Mouse (Mus musculus) hindbrain, embryonic 12.5 days (tissue): ENCODE measurements around the gene Clk1. TPM values are rescaled to one million over a fixed set of nuclear protein-coding genes. Genes with fewer than 3 reads are reported as not detected.
"Not testable (repeated sequence)": the region's sequence is repeated elsewhere in the genome, so short reads cannot be mapped to it uniquely, and the experiment has no call there.

ENCODE experiments used
- ATAC-seq: fragments of 200-750 bp; cut with Nextera tagmentation; 2 replicates; pipeline ENCODE4 v1.8.0; 2017; ENCODE audit warnings: moderate TSS enrichment; ENCODE audit not compliant: low FRiP score
- H3K27ac ChIP-seq: fragments of 300-500 bp; sonication (generic); 2 replicates; pipeline ENCODE4 v1.5.1; 2016; ENCODE audit warnings: mild to moderate bottlenecking
- H3K27me3 ChIP-seq: fragments of 300-500 bp; sonication (generic); 2 replicates; pipeline ENCODE4 v1.6.1; 2016; ENCODE audit warnings: mild to moderate bottlenecking
- H3K36me3 ChIP-seq: fragments of 300-500 bp; sonication (generic); 2 replicates; pipeline ENCODE4 v1.6.1; 2016; ENCODE audit warnings: mild to moderate bottlenecking
- H3K4me1 ChIP-seq: fragments of 300-500 bp; sonication (generic); 2 replicates; pipeline ENCODE4 v1.6.1; 2016
- H3K4me2 ChIP-seq: fragments of 300-500 bp; sonication (generic); replicated peaks from 2 replicates; pipeline ENCODE4 v1.6.1; 2016; ENCODE audit warnings: mild to moderate bottlenecking
- H3K4me3 ChIP-seq: fragments of 300-500 bp; sonication (generic); 2 replicates; pipeline ENCODE4 v1.5.1; 2016; ENCODE audit warnings: mild to moderate bottlenecking
- H3K9ac ChIP-seq: fragments of 300-500 bp; sonication (generic); 2 replicates; pipeline ENCODE4 v1.6.1; 2016; ENCODE audit warnings: mild to moderate bottlenecking, moderate library complexity
- H3K9me3 ChIP-seq: fragments of 300-500 bp; sonication (generic); replicated peaks from 2 replicates; pipeline ENCODE4 v1.6.1; 2016; ENCODE audit warnings: mild to moderate bottlenecking
- WGBS: fragments of 180-500 bp; shearing (Covaris S2); methylation state at CpG from one replicate; pipeline ENCODE4 v1.1.7; 2016; 5-methylcytosine and 5-hydroxymethylcytosine counted together
- polyA plus RNA-seq: library from polyadenylated mRNA; unstranded; fragments of >200 nt; fragmentation: Nextera tagmentation; extraction: Ambion mirVana; gene quantifications from 2 replicates; pipeline ENCODE4 v1.2.1, GENCODE M21; 2016

Gene Clk1
- polyA plus RNA-seq, 1 experiment from 2014 or later: 182 TPM

GRCm38 (mm10) chr1:58401396-58401795 is 22.5 kb downstream of the Clk1 start:
- no peak overlapping the region for H3K4me3 ChIP-seq
- no peaks in the 10 kb centered on the region for H3K4me1 ChIP-seq
- H3K9me3 ChIP-seq: no peaks in the 10 kb centered on the region
- ATAC-seq: no peak
- H3K27me3 ChIP-seq: no peaks in the 10 kb centered on the region
- H3K4me2 ChIP-seq: no peak overlapping the region
- H3K27ac ChIP-seq: no peak overlapping the region
- 91% methylated on average over 6 of the region's 6 CpGs for WGBS
- peaks cover 88% of the 10 kb centered on the region for H3K36me3 ChIP-seq
- no peak overlapping the region for H3K9ac ChIP-seq

- no peak overlapping the region for H3K4me2 ChIP-seq
Measured at GRCm38 (mm10) chr1:58397731-58398130, 26.1 kb downstream of the Clk1 start.

DNA sequence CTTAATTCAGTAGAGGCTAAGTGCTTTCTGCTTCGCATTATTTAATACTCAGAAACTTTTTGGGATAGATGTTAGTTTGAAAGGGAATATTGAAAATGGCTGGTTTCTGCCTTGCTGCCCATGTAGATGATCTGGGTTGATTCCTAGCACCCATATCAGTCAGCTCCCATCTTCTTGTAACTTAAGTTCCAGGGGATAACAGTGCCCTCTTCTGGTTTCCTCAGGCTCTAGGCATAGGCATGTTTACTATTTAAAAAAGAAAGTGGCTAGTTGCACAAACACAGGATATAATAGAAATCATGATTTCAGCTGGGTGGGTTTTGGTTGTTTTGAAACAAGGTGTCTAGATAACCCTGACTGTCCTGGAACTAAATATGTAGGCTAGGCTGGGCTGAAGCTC is 27.7 kb downstream of the Clk1 start:
- no peaks in the 10 kb centered on the region for H3K27me3 ChIP-seq
- H3K27ac ChIP-seq: no peak overlapping the region
- H3K4me3 ChIP-seq: no peak overlapping the region
- no peak overlapping the region for H3K9ac ChIP-seq
- ATAC-seq: no peak
- peaks cover 18% of the 10 kb centered on the region for H3K4me1 ChIP-seq
- H3K36me3 ChIP-seq: peaks cover 61% of the 10 kb centered on the region
- H3K9me3 ChIP-seq: no peaks in the 10 kb centered on the region
- 97% methylated on average over 1 of the region's 1 CpGs for WGBS
- no peak overlapping the region for H3K4me2 ChIP-seq

More at GRCm38 (mm10) chr1:58397731-58398130, 26.1 kb downstream of the Clk1 start:
- no peak for ATAC-seq
- Histone ChIP-seq H3K9ac (no peak overlapping the region), H3K4me1 (peaks cover 10% of the 10 kb centered on the region), H3K9me3 (no peaks in the 10 kb centered on the region), H3K36me3 (peaks cover 75% of the 10 kb centered on the region), H3K27ac (no peak overlapping the region), H3K27me3 (no peaks in the 10 kb centered on the region), H3K4me3 (no peak overlapping the region)
- 96% methylated on average over 6 of the region's 6 CpGs for WGBS

DNA sequence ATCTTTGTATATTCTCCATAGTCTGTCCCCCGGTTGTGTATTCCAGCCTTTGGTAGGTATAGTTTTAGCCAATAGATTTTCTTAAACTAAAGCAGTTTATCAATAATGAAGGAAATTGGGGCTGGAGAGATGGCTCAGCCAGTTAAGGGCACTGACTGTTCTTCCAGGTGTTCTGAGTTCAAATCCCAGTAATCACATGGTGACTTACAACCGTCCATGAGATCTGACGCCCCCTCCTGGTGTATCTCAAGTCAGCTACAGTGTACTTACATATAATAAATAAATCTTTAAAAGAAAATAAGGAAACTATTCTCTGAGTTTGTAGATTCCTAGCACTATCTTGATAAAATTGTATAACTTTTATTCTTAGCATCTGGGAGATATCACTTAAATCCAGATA is 28.5 kb downstream of the Clk1 start:
- H3K4me3 ChIP-seq: no peak overlapping the region
- no peak overlapping the region for H3K9ac ChIP-seq
- no peak for ATAC-seq
- no peak overlapping the region for H3K4me2 ChIP-seq
- peaks cover 53% of the 10 kb centered on the region for H3K36me3 ChIP-seq
- peaks cover 20% of the 10 kb centered on the region for H3K4me1 ChIP-seq
- no peaks in the 10 kb centered on the region for H3K9me3 ChIP-seq
- no peak overlapping the region for H3K27ac ChIP-seq
- WGBS: 92% methylated on average over 3 of the region's 3 CpGs
- H3K27me3 ChIP-seq: no peaks in the 10 kb centered on the region

- Histone ChIP-seq H3K4me3 (peak overlapping the region; percentile 100), H3K27ac (peak overlapping the region; percentile 97)
- peak; percentile 73 for ATAC-seq
Measured at GRCm38 (mm10) chr1:58393284-58394195, 30.3 kb downstream of the Clk1 start.

GRCm38 (mm10) chr1:58392652-58393283 is 31.1 kb downstream of the Clk1 start, which contains the start of gene Bzw1:
Gene Bzw1, plus strand, starts transcription at chr1:58392898.
- Histone ChIP-seq H3K27ac (peak within 1 kb of the TSS; percentile 97), H3K9ac (peak within 1 kb of the TSS; percentile 99), H3K4me2 (peak within 1 kb of the TSS; percentile 87), H3K4me3 (peak within 1 kb of the TSS; percentile 100), H3K9me3 (no peaks in the 10 kb centered on the region), H3K4me1 (peaks cover 20% of the 10 kb centered on the region), H3K36me3 (peaks cover 28% of the 10 kb centered on the region), H3K27me3 (no peaks in the 10 kb centered on the region)
- WGBS: 0% methylated on average over 47 of the region's 61 CpGs
- peak; percentile 98 for ATAC-seq

More at GRCm38 (mm10) chr1:58393284-58394195, 30.3 kb downstream of the Clk1 start:
- Histone ChIP-seq H3K36me3 (peaks cover 36% of the 10 kb centered on the region), H3K4me2 (peak overlapping the region; percentile 87), H3K4me1 (peaks cover 20% of the 10 kb centered on the region), H3K27me3 (no peaks in the 10 kb centered on the region), H3K9me3 (no peaks in the 10 kb centered on the region), H3K9ac (peak overlapping the region; percentile 99)
- WGBS: 2% methylated on average over 53 of the region's 90 CpGs

GRCm38 (mm10) chr1:58392268-58392651 is 31.6 kb downstream of the Clk1 start:
- Histone ChIP-seq H3K27ac (peak overlapping the region; percentile 97), H3K9ac (peak overlapping the region; percentile 99), H3K4me3 (peak overlapping the region; percentile 100), H3K36me3 (peaks cover 23% of the 10 kb centered on the region), H3K9me3 (no peaks in the 10 kb centered on the region), H3K4me2 (peak overlapping the region; percentile 87), H3K4me1 (peaks cover 20% of the 10 kb centered on the region), H3K27me3 (no peaks in the 10 kb centered on the region)
- 0 out of 2 replicates have a peak, but pooled peaks have one; percentile 4 for ATAC-seq
- 0% methylated on average over 16 of the region's 16 CpGs for WGBS

- H3K27ac ChIP-seq: peak overlapping the region; percentile 97
- ATAC-seq: no peak
Measured at GRCm38 (mm10) chr1:58391421-58392267, 32.2 kb downstream of the Clk1 start.

DNA sequence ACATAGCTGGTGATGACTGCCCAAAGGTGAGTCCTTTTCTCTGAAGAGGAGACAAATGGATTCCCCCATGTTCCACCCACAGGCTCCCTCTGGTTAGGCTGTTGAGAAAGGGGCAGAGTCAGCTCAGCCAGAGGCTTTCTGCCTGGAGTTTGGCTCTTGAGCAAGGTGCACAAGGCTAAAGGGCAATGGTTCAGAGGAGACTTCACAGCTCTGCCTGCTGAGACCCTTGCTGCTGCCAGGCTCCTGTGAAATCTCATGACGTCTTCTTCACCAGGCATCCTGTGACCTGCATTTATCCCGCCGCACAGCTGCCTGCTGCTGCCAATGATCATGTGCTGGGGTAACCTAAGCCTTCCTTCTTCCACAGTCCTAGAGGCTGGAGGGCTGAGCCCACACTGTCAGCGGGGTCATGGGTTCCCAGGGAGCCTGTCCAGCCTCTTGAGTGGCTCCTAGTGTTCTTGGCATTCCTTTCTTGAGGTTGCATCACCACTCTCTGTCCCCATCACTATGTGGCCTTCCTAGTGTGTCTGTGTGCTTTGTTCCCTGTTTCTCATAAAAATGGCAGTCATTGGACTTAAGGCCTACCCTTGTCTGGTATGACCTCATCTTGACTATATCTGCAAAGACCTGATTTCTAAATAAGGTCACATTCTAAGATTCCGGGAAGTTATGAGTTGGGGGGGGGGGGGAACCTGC is 41.1 kb downstream of the Clk1 start:
- Histone ChIP-seq H3K9ac (no peak overlapping the region), H3K27me3 (no peaks in the 10 kb centered on the region), H3K4me2 (no peak overlapping the region), H3K4me3 (no peak overlapping the region), H3K36me3 (no peaks in the 10 kb centered on the region), H3K4me1 (no peaks in the 10 kb centered on the region), H3K27ac (no peak overlapping the region), H3K9me3 (no peaks in the 10 kb centered on the region)
- WGBS: 79% methylated on average over 5 of the region's 5 CpGs
- ATAC-seq: no peak

More at GRCm38 (mm10) chr1:58391421-58392267, 32.2 kb downstream of the Clk1 start:
- no peaks in the 10 kb centered on the region for H3K9me3 ChIP-seq
- peaks cover 19% of the 10 kb centered on the region for H3K36me3 ChIP-seq
- H3K9ac ChIP-seq: peak overlapping the region; percentile 99
- peaks cover 20% of the 10 kb centered on the region for H3K4me1 ChIP-seq
- peak overlapping the region; percentile 100 for H3K4me3 ChIP-seq
- no peaks in the 10 kb centered on the region for H3K27me3 ChIP-seq
- peak overlapping the region; percentile 87 for H3K4me2 ChIP-seq
- 46% methylated on average over 19 of the region's 19 CpGs for WGBS

DNA sequence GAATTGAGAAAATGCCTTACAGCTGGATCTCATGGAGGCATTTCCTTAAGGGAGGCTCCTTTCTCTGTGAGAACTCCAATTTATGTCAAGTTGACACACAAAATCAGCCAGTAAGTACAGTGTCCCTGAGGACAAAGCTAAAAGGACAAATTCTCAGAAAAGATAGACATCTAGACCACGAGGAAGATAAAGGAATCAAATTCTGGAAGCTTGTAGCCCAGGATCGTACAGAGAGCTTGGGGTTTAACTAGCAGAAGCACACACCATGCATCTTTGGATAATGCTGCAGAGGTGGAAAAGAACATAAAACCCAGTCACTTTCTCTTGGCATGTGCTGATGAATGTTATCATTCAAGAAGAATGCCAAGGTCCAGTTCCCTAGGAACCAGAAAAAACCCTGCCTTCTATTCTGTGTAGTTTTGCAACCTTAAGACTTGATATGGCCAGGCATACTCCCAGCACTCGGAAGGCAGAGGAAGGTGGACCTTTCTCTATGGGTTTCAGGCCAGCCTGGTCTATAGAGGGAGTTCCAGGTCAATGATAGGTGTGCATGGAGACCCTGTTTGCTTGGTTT is 48.2 kb downstream of the Clk1 start:
- Histone ChIP-seq H3K9me3 (no peaks in the 10 kb centered on the region), H3K36me3 (no peaks in the 10 kb centered on the region), H3K27me3 (no peaks in the 10 kb centered on the region), H3K4me3 (no peak overlapping the region), H3K27ac (no peak overlapping the region), H3K4me1 (no peaks in the 10 kb centered on the region), H3K4me2 (no peak overlapping the region), H3K9ac (no peak overlapping the region)
- 77% methylated on average over 3 of the region's 3 CpGs for WGBS
- ATAC-seq: no peak

GRCm38 (mm10) chr1:58374266-58374665 is 49.6 kb downstream of the Clk1 start:
- not testable (repeated sequence) for H3K4me2 ChIP-seq, H3K9me3 ChIP-seq, H3K27ac ChIP-seq, H3K4me3 ChIP-seq, H3K9ac ChIP-seq, H3K27me3 ChIP-seq, H3K4me1 ChIP-seq, ATAC-seq, H3K36me3 ChIP-seq
- 90% methylated on average over 2 of the region's 2 CpGs for WGBS
